Mouse (Mus musculus) limb, embryonic 10.5 days (tissue): Measurements from ENCODE around the gene Stard5. TPM values are rescaled to one million over a fixed set of nuclear protein-coding genes. Genes with fewer than 3 reads are reported as not detected.

ENCODE experiments used
- DNase-seq: peaks from one replicate; pipeline ENCODE4 v3.0.0-alpha.2; 2017; ENCODE audit warnings: low spot score
- H3K27ac ChIP-seq: fragments of 300-500 bp; sonication (generic); 2 replicates; pipeline ENCODE4 v1.5.1; 2016; ENCODE audit warnings: mild to moderate bottlenecking
- H3K27me3 ChIP-seq: fragments of 300-500 bp; sonication (generic); 2 replicates; pipeline ENCODE4 v1.6.1; 2016; ENCODE audit warnings: low read depth, mild to moderate bottlenecking; ENCODE audit not compliant: poor library complexity, severe bottlenecking
- H3K36me3 ChIP-seq: fragments of 300-500 bp; sonication (generic); 2 replicates; pipeline ENCODE4 v1.6.1; 2016; ENCODE audit warnings: mild to moderate bottlenecking, moderate library complexity
- H3K4me1 ChIP-seq: fragments of 300-500 bp; sonication (generic); 2 replicates; pipeline ENCODE4 v1.6.1; 2016
- H3K4me3 ChIP-seq: fragments of 300-500 bp; sonication (generic); 2 replicates; pipeline ENCODE4 v1.5.1; 2016; ENCODE audit warnings: mild to moderate bottlenecking, moderate library complexity
- H3K9me3 ChIP-seq: fragments of 300-500 bp; sonication (generic); replicated peaks from 2 replicates; pipeline ENCODE4 v1.6.1; 2016; ENCODE audit warnings: mild to moderate bottlenecking
- WGBS: fragments of 180-500 bp; shearing (Covaris S2); methylation state at CpG from one replicate; pipeline ENCODE4 v1.1.7; 2016; 5-methylcytosine and 5-hydroxymethylcytosine counted together
- polyA plus RNA-seq: library from polyadenylated mRNA; unstranded; fragments of >200 nt; fragmentation: Nextera tagmentation; extraction: Ambion mirVana; gene quantifications from 2 replicates; pipeline ENCODE4 v1.2.1, GENCODE M21; 2016

Stard5 gene
- polyA plus RNA-seq, 1 experiment from 2014 or later: 18.1 TPM

- no peaks in the 10 kb centered on the region for H3K9me3 ChIP-seq
- no peaks in the 10 kb centered on the region for H3K27me3 ChIP-seq
- H3K4me1 ChIP-seq: no peaks in the 10 kb centered on the region
- H3K36me3 ChIP-seq: no peaks in the 10 kb centered on the region
- no peak overlapping the region for H3K27ac ChIP-seq
- H3K4me3 ChIP-seq: no peak overlapping the region
- DNase-seq: peak; percentile 64
- 27% methylated on average over 6 of the region's 6 CpGs for WGBS
Measured at GRCm38 (mm10) chr7:83695449-83696212, 63.9 kb downstream of the Stard5 start.

GRCm38 (mm10) chr7:83699066-83699745, 67.4 kb downstream of the Stard5 start:
- Histone ChIP-seq H3K27ac (peak overlapping the region; percentile 38; the same call in 1 of the 2 replicates), H3K9me3 (no peaks in the 10 kb centered on the region), H3K27me3 (no peaks in the 10 kb centered on the region), H3K4me1 (peaks cover 20% of the 10 kb centered on the region), H3K4me3 (no peak overlapping the region), H3K36me3 (no peaks in the 10 kb centered on the region)
- peak; percentile 26 for DNase-seq
- WGBS: 86% methylated on average over 6 of the region's 6 CpGs

Other genes with a start within 250 kb of the Stard5 start
- 0.31 and 0.66 TPM in 2 replicates for gene Tmc3, start 47.0 kb upstream of the Stard5 start, polyA plus RNA-seq
- gene Il16, start 113.8 kb downstream of the Stard5 start, polyA plus RNA-seq: 2.3 and 3.4 TPM in 2 replicates
- gene Cfap161, start 162.9 kb downstream of the Stard5 start, polyA plus RNA-seq: 0.14 TPM in 1 of 2 replicates, not detected in the other